Mouse (Mus musculus) ES-Bruce4 (cell line): Measurements from ENCODE around the gene Cyba.

Source experiments
- EP300 ChIP-seq: IDR thresholded peaks from 2 replicates; pipeline ENCODE4 v1.6.1; 2011; ENCODE audit warnings: low read depth, low read length; ENCODE audit not compliant: insufficient read depth
- POLR2A ChIP-seq: IDR thresholded peaks from one replicate; pipeline ENCODE4 v1.8.1; 2011; ENCODE audit warnings: low read length; ENCODE audit not compliant: insufficient read depth

- TF ChIP-seq EP300 (no peak), POLR2A (no peak)
These were observed 25.1 kb downstream of the Cyba start for GRCm38 (mm10) chr8:122407678-122408077.
